Mouse (Mus musculus) G1E (cell line): ENCODE measurements around the gene Gramd1b. TPM values are rescaled to one million over a fixed set of nuclear protein-coding genes. Genes with fewer than 3 reads are reported as not detected.

Experiments
- ATAC-seq: 2 replicates; pipeline ENCODE4 v1.8.0; 2016; ENCODE audit warnings: mild to moderate bottlenecking; ENCODE audit not compliant: insufficient number of reproducible peaks, poor library complexity, low FRiP score, severe bottlenecking; ENCODE audit errors: extremely low read depth
- DNase-seq: peaks from one replicate; pipeline ENCODE4 v3.0.0; 2012; ENCODE audit warnings: low spot score
- H3K27me3 ChIP-seq: 2 replicates; pipeline ENCODE4 v1.6.1; 2012; ENCODE audit warnings: mild to moderate bottlenecking, low read length, inconsistent platforms; ENCODE audit not compliant: insufficient read depth
- H3K36me3 ChIP-seq: replicated peaks from 2 replicates; pipeline ENCODE3; 2012; ENCODE audit warnings: mild to moderate bottlenecking, inconsistent platforms
- H3K4me1 ChIP-seq: 2 replicates; pipeline ENCODE4 v1.6.1; 2012; ENCODE audit warnings: low read depth, low read length, inconsistent platforms, mixed read lengths; ENCODE audit not compliant: insufficient read depth
- H3K4me3 ChIP-seq: 2 replicates; pipeline ENCODE4 v1.5.1; 2012; ENCODE audit warnings: low read depth, mild to moderate bottlenecking, inconsistent platforms, low read length, moderate library complexity, mixed read lengths
- H3K9me3 ChIP-seq: replicated peaks from 2 replicates; pipeline ENCODE4 v1.6.1; 2012; ENCODE audit warnings: inconsistent platforms
- CTCF ChIP-seq: IDR thresholded peaks from 2 replicates; pipeline ENCODE4 v1.5.1; 2012; ENCODE audit warnings: low read depth, low read length, inconsistent platforms, mixed read lengths
- GATA1 ChIP-seq: IDR thresholded peaks from 2 replicates; pipeline ENCODE4 v1.6.1; 2012; ENCODE audit warnings: borderline replicate concordance, low read length, inconsistent platforms, mixed read lengths
- GATA2 ChIP-seq: IDR thresholded peaks from 2 replicates; pipeline ENCODE4 v1.6.1; 2012; ENCODE audit warnings: low read depth, low read length, inconsistent platforms, borderline replicate concordance
- POLR2AphosphoS5 ChIP-seq: IDR thresholded peaks from 2 replicates; pipeline ENCODE4 v1.6.1; 2012; ENCODE audit warnings: low read depth, low read length, inconsistent platforms; ENCODE audit not compliant: insufficient replicate concordance
- TAL1 ChIP-seq: conservative IDR thresholded peaks from 2 replicates; pipeline ENCODE4 v1.6.1; 2012; ENCODE audit warnings: low read depth, low read length, inconsistent platforms, mixed read lengths
- polyA plus RNA-seq: library from polyadenylated mRNA; stranded (reverse); fragments of >175 nt; gene quantifications from 2 replicates; pipeline ENCODE4 v1.2.3, GENCODE M21; 2012
- total RNA-seq, 2 experiments: library from RNA; stranded (forward) in 1 of 2; stranded (reverse) in 1 of 2; fragments of 200-1000 nt in 1 of 2; fragments of >200 nt in 1 of 2; fragmentation: Nextera tagmentation in 1 of 2; gene quantifications; 2 replicates each; pipeline ENCODE4 v1.2.3; 2014 to 2017

Gramd1b gene
- total and polyA plus RNA-seq, 3 experiments = 1.3 to 2.1 TPM; not detected in 1

DNA sequence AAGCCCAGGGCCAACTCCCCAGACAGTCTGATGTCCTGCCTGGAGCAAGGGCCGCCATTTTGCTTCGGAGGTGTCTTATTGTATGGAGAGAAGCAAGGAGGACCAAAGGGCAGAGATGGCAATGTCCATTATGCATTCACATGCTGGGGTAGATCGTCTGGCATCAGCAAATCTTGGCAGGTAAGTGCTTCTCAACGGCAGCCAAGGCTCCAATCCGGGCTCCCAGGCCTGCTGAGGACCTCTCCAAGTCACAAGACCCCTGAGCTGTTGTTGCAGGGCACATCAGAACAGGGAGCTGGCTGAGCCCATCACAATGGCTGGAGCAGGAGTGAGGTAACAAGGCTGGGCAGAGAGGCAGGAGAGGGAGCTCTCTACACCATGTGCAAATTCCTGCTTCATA is 237.4 kb downstream of the Gramd1b start:
- Histone ChIP-seq H3K4me1 (no peaks in the 10 kb centered on the region), H3K36me3 (no peaks in the 10 kb centered on the region), H3K27me3 (no peaks in the 10 kb centered on the region), H3K4me3 (no peak overlapping the region), H3K9me3 (peaks cover 16% of the 10 kb centered on the region)
- no peak for TF ChIP-seq POLR2AphosphoS5
- no peak for TF ChIP-seq GATA1
- TF ChIP-seq CTCF = no peak
- no peak for TF ChIP-seq GATA2
- no peak for TF ChIP-seq TAL1
- DNase-seq (no peak), ATAC-seq (no peak)

DNA sequence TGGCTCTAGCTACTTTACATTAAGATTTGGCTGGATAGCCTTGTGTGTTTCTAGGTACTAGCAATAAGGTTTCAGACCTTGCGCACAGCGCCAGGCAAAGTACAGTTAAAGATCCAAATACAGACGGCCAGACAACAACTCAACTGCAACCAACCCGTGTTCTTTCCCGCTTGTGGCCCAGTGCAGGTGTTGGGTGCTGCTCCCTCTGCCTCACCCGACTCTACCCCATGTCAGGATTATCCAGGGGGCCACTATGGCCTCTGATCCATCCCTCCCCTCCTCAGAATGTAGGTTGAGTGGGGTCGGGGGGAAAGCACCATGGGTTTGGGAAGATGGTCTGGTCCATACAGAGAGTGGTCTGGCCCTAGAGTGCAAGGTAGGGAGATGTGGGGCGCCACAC is 237.9 kb downstream of the Gramd1b start:
- ATAC-seq (no peak), DNase-seq (no peak)
- H3K4me1 ChIP-seq = no peaks in the 10 kb centered on the region
- no peaks in the 10 kb centered on the region for H3K36me3 ChIP-seq
- no peak overlapping the region for H3K4me3 ChIP-seq
- no peak for TF ChIP-seq CTCF
- TF ChIP-seq POLR2AphosphoS5 = no peak
- TF ChIP-seq GATA2 = no peak
- no peak for TF ChIP-seq TAL1
- TF ChIP-seq GATA1 = no peak
- H3K27me3 ChIP-seq = no peaks in the 10 kb centered on the region
- peaks cover 16% of the 10 kb centered on the region for H3K9me3 ChIP-seq

DNA sequence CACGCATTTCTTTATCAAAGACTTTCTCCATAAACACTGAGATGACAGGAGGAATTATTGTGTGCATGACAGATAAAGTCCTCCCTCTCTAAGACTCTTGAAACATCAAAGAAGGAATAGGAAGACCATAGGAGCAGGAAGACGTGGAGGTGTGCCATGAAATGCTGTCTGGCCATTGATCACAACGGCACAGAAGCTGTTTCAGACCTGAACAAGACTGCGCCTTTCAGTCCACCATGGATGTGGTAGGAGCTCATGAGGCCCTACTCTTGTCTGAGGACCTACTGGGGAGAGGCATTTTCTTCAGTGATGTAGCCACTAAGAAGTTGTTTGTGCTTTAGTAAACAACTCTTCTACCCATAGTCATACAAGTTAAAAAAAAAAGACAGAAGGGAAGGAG is 238.7 kb downstream of the Gramd1b start:
- peaks cover 11% of the 10 kb centered on the region for H3K9me3 ChIP-seq
- TF ChIP-seq CTCF (no peak), POLR2AphosphoS5 (no peak), TAL1 (no peak), GATA2 (no peak), GATA1 (no peak)
- no peaks in the 10 kb centered on the region for H3K36me3 ChIP-seq
- no peak overlapping the region for H3K4me3 ChIP-seq
- H3K4me1 ChIP-seq = no peaks in the 10 kb centered on the region
- DNase-seq (no peak), ATAC-seq (no peak)
- no peaks in the 10 kb centered on the region for H3K27me3 ChIP-seq

DNA sequence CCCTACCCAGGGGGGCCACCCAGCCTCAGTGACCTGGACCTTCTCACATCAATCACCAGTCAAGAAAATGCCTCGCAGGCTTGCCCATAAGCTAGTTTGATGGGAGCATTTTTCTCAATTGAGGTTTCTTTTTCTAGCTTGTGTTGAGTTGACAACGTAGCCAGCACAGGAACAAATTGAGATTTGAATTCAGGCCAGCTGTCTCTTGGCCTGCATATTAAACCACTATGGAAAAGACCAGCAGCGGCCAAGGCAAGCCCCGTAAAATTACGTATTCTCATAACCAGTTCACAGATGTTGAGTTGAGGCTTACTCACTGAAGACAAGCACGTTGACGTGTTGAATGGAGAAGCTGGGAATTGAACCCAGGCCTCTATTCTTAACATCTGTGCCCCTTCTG is 248.2 kb downstream of the Gramd1b start:
- no peaks in the 10 kb centered on the region for H3K27me3 ChIP-seq
- DNase-seq (no peak), ATAC-seq (no peak)
- TF ChIP-seq POLR2AphosphoS5 (no peak), GATA2 (no peak), CTCF (no peak)
- no peak overlapping the region for H3K4me3 ChIP-seq
- H3K9me3 ChIP-seq = peaks cover 11% of the 10 kb centered on the region; the same call in 1 of the 2 replicates
- no peaks in the 10 kb centered on the region for H3K4me1 ChIP-seq
- no peaks in the 10 kb centered on the region for H3K36me3 ChIP-seq

DNA sequence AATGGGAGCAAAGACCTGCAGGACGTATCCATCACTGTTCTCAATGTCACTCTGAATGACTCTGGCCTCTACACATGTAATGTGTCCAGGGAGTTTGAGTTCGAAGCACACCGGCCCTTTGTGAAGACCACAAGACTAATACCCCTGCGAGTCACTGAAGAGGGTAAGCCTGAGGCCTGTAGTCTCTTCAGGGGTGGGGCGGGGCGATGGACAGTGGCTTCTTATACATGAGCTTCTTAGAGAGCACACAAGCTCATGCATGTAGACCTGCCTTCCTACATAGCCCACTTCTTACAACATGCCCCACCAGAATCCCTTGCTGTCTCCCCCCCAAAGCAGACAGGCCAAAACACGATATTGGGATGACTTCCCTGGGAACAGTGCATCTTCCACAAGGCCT is 251.7 kb downstream of the Gramd1b start:
- Histone ChIP-seq H3K36me3 (no peaks in the 10 kb centered on the region), H3K27me3 (no peaks in the 10 kb centered on the region), H3K4me3 (no peak overlapping the region), H3K9me3 (peaks cover 17% of the 10 kb centered on the region; the same call in 1 of the 2 replicates), H3K4me1 (no peaks in the 10 kb centered on the region)
- no peak for ATAC-seq
- no peak for DNase-seq
- TF ChIP-seq TAL1 = no peak
- no peak for TF ChIP-seq GATA1

DNA sequence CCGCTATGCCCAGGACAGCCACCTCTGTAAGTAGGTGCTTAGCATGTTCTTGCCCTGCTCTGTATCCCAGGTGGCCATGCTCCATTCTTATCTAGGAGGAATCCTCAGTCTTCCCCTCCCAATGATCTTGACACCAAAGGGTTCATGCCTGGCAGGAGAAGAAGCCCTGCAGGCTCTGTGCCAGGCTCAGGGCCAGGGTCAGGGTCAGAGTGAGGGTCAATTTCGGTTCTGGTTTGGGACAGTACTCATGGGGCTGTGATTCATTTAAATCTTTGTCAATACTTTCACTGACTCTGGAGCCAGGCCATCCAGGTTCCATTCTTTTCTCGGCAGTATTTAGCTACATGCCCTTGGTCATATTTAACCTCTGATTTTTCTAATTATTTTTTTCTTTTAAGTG is 253.5 kb downstream of the Gramd1b start:
- TF ChIP-seq POLR2AphosphoS5 (no peak), CTCF (no peak), TAL1 (no peak), GATA2 (no peak), GATA1 (no peak)
- Histone ChIP-seq H3K4me3 (no peak overlapping the region), H3K27me3 (no peaks in the 10 kb centered on the region), H3K9me3 (peaks cover 19% of the 10 kb centered on the region), H3K36me3 (no peaks in the 10 kb centered on the region), H3K4me1 (no peaks in the 10 kb centered on the region)
- ATAC-seq (no peak), DNase-seq (no peak)

DNA sequence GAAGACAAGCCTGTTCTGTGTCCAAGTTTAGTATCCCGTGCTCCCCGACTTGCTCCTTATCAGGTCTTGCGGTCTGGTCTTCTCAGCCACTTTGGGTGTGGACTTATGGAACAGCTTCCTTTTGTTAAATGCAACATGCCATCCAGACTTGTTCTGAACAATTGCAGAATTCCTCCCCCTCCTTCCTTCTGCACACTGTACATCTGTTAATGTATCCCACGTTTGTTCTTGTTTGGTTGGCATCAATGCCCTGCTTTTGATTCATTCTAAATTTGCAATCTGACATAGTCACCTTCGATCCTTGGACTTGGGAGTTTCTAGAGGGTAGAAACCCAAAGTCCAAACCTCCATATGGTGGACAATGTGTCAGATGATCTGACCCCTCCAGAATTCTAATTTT is 255.3 kb downstream of the Gramd1b start:
- Histone ChIP-seq H3K27me3 (no peaks in the 10 kb centered on the region), H3K9me3 (peaks cover 21% of the 10 kb centered on the region), H3K4me3 (no peak overlapping the region), H3K4me1 (no peaks in the 10 kb centered on the region), H3K36me3 (no peaks in the 10 kb centered on the region)
- TF ChIP-seq POLR2AphosphoS5 (no peak), GATA2 (no peak), TAL1 (no peak), GATA1 (no peak), CTCF (no peak)
- DNase-seq (no peak), ATAC-seq (no peak)
